7 mouse cellular contexts compared by ENCODE assay signal in genomic region chr1:136625019-136625895, GRCm38 (mm10). TPM values are rescaled to one million over a fixed set of nuclear protein-coding genes. Genes with fewer than 3 reads are reported as not detected.
A peak's percentile ranks its signal among the peaks of the same experiment; 100 is the strongest.
DNase-seq lines count a peak whose midpoint lies in the region; ATAC-seq and TF ChIP-seq lines count a peak whose summit lies in the region.

No protein-coding gene starts in this region.

- 2% methylated on average over 85 of the region's 92 CpGs for WGBS in small intestine, adult 2 months

- no peaks in the 10 kb centered on the region; the same call in 1 of the 2 replicates for H3K27me3 ChIP-seq in small intestine, adult 2 months (ENCODE audit: control insufficient read depth, insufficient read depth, low read length)

- peak; percentile 17 for ATAC-seq in megakaryocyte progenitor cell, adult 5-6 weeks (replicated peaks; ENCODE audit: poor library complexity)

- TF ChIP-seq CTCF in cortical plate, adult 2 months (IDR thresholded peaks at IDR 0.05; ENCODE audit: extremely low read depth, insufficient read depth, low read length), result no peak
- no peak for TF ChIP-seq CTCF in small intestine, adult 2 months (IDR thresholded peaks at IDR 0.05; ENCODE audit: extremely low read depth, insufficient read length, insufficient replicate concordance, low read depth, low read length)

- peak; percentile 45 to 60 for DNase-seq in adrenal gland, adult 18-20 months (ENCODE audit: low spot score in 2 of 2)
- peak; percentile 8 to 20 for DNase-seq in gastrocnemius, adult 8-10 months (ENCODE audit: low spot score in 2 of 2)
- DNase-seq in induced T-regulatory cell, adult 2 months (ENCODE audit: low read depth), result peak; percentile 71
- peak; percentile 40 to 46 for DNase-seq in left cerebral cortex, postnatal 25 days (ENCODE audit: low spot score in 2 of 2)

- intact Hi-C loops in left cerebral cortex, postnatal 25 days (cut with DNase I), result loop anchor here (5.0 kb wide), 2 partner anchors 57 to 102 kb away; no protein-coding TSS in a partner anchor

- peak overlapping the region; percentile 86 for H3K27ac ChIP-seq in cortical plate, adult 2 months (ENCODE audit: insufficient read depth, low read length)
- no peak overlapping the region for H3K27ac ChIP-seq in small intestine, adult 2 months (ENCODE audit: insufficient read depth, low read depth, low read length)

- H3K36me3 ChIP-seq in small intestine, adult 2 months (ENCODE audit: control insufficient read depth, insufficient read depth, low read length), result no peaks in the 10 kb centered on the region

- H3K4me3 ChIP-seq in cortical plate, adult 2 months (ENCODE audit: insufficient read depth, low read length), result peak overlapping the region; percentile 66
- H3K4me3 ChIP-seq in small intestine, adult 2 months (ENCODE audit: low read depth, low read length), result peak overlapping the region; percentile 76

- peaks cover 13% of the 10 kb centered on the region; the same call in 1 of the 2 replicates for H3K4me1 ChIP-seq in cortical plate, adult 2 months (ENCODE audit: control insufficient read depth, insufficient read depth, low read length)
- peaks cover 6% of the 10 kb centered on the region; the same call in 1 of the 2 replicates for H3K4me1 ChIP-seq in small intestine, adult 2 months (ENCODE audit: control insufficient read depth, insufficient read depth, insufficient read length, low read length)

- 0 out of 2 replicates have a peak, but pooled peaks have one; percentile 11 for TF ChIP-seq POLR2A in cortical plate, adult 2 months (IDR thresholded peaks at IDR 0.05; ENCODE audit: extremely low read depth, insufficient read depth, low read length)
- TF ChIP-seq POLR2A in small intestine, adult 2 months (IDR thresholded peaks at IDR 0.05; ENCODE audit: low read depth, low read length), result no peak

RNA-seq across cellular contexts. Expression of gene Zfp281, which starts 0.6 kb away (rescaled TPM):
- 10 to 100 TPM; 15.3 to 19.7 TPM for total RNA-seq in adrenal gland, adult 18-20 months (2021)
- polyA plus RNA-seq in cortical plate, adult 2 months (2012; rRNA removed), result 12.9 and 13.4 TPM in 2 replicates
- total RNA-seq in gastrocnemius, adult 8-10 months (2022), result 10 to 100 TPM in 1 of 4 experiments, 1 to 10 TPM in 3; 7.5 to 12.3 (median 9.4) TPM
- 10 to 100 TPM; 35.0 to 35.7 TPM for total RNA-seq in left cerebral cortex, postnatal 25 days (2021)
- total RNA-seq in megakaryocyte progenitor cell, adult 5-6 weeks (2015), result 23.7 and 25.4 TPM in 2 replicates
- 18.9 and 20.5 TPM in 2 replicates for total RNA-seq in megakaryocyte progenitor cell, adult 5-6 weeks (2017)
- 0.42 and 0.63 TPM in 2 replicates for polyA plus RNA-seq in small intestine, adult 2 months (2012; rRNA removed)

Comparison
In these comparisons a context has a peak if more than half of its experiments do, and no peak if none do; other contexts are left out.
1. DNase-seq: peak in every context shown above with its lines; median percentile 71 in induced T-regulatory cell, adult 2 months; 52 in adrenal gland, adult 18-20 months; 43 in left cerebral cortex, postnatal 25 days; 14 in gastrocnemius, adult 8-10 months.